Mouse (Mus musculus) CD8-positive naive resting alpha-beta T cell, adult 2 months (primary cell): ENCODE data around the gene Sycp2.
"Not testable (repeated sequence)": the region's sequence is repeated elsewhere in the genome, so short reads cannot be mapped to it uniquely, and the experiment has no call there.

Source experiments
- DNase-seq, 2 experiments: peaks; one replicate each; pipeline ENCODE4 v3.0.0; 2022; ENCODE audit warnings: low read depth in 2 of 2, low spot score in 2 of 2

Sycp2 gene

GRCm38 (mm10) chr2:178414261-178415149 is 7.0 kb upstream of the Sycp2 start, which contains the start of the genes Ppp1r3d and Fam217b:
Ppp1r3d (minus strand) TSS chr2:178414472.
Fam217b (plus strand) TSS chr2:178414524.
- no peak for DNase-seq

- DNase-seq = no peak
Measured at GRCm38 (mm10) chr2:178413481-178414260, 6.2 kb upstream of the Sycp2 start.

GRCm38 (mm10) chr2:178413081-178413480 is 5.6 kb upstream of the Sycp2 start:
- DNase-seq = no peak

GRCm38 (mm10) chr2:178412598-178412997 is 5.1 kb upstream of the Sycp2 start:
- no peak for DNase-seq

- no peak for DNase-seq
Measured at GRCm38 (mm10) chr2:178410286-178410685, 2.8 kb upstream of the Sycp2 start.

- no peak for DNase-seq
Measured at GRCm38 (mm10) chr2:178409024-178409423, 1.5 kb upstream of the Sycp2 start.

- DNase-seq = no peak
Measured at GRCm38 (mm10) chr2:178342597-178342996, 64.9 kb downstream of the Sycp2 start.

- not testable (repeated sequence) for DNase-seq
Measured at GRCm38 (mm10) chr2:178342105-178342504, 65.4 kb downstream of the Sycp2 start.

GRCm38 (mm10) chr2:178339044-178339443 is 68.4 kb downstream of the Sycp2 start:
- DNase-seq = no peak

GRCm38 (mm10) chr2:178337878-178338277 is 69.6 kb downstream of the Sycp2 start:
- DNase-seq = no peak

- DNase-seq = no peak
Measured at GRCm38 (mm10) chr2:178329986-178330385, 77.5 kb downstream of the Sycp2 start.

- no peak for DNase-seq
Measured at GRCm38 (mm10) chr2:178329551-178329950, 77.9 kb downstream of the Sycp2 start.

GRCm38 (mm10) chr2:178327466-178328040 is 79.9 kb downstream of the Sycp2 start:
- DNase-seq = no peak

- no peak for DNase-seq
Measured at GRCm38 (mm10) chr2:178326750-178327465, 80.6 kb downstream of the Sycp2 start.

GRCm38 (mm10) chr2:178326067-178326466 is 81.4 kb downstream of the Sycp2 start:
- DNase-seq = no peak

- DNase-seq = no peak
Measured at GRCm38 (mm10) chr2:178324818-178325217, 82.7 kb downstream of the Sycp2 start.

- DNase-seq = no peak
Measured at GRCm38 (mm10) chr2:178324410-178324809, 83.1 kb downstream of the Sycp2 start.

GRCm38 (mm10) chr2:178321271-178321670 is 86.2 kb downstream of the Sycp2 start:
- DNase-seq = no peak

GRCm38 (mm10) chr2:178319766-178320165 is 87.7 kb downstream of the Sycp2 start:
- no peak for DNase-seq

GRCm38 (mm10) chr2:178316281-178316680 is 91.2 kb downstream of the Sycp2 start:
- no peak for DNase-seq

- DNase-seq = no peak
Measured at GRCm38 (mm10) chr2:178313539-178313938, 93.9 kb downstream of the Sycp2 start.
